In genomic region chr5:26509525-26510168, GRCm38 (mm10) we compare ENCODE assay signal across 23 mouse cellular contexts.
A peak's percentile ranks its signal among the peaks of the same experiment; 100 is the strongest.
DNase-seq lines count a peak whose midpoint lies in the region; ATAC-seq and TF ChIP-seq lines count a peak whose summit lies in the region.
"Had no signal": no experiment of that assay in that cellular context is flagged by ENCODE, and none has a peak within 500 bp of the region (broad histone marks: within the 10 kb centered on the region; RNA-seq: fewer than 3 reads in every experiment).

No protein-coding gene starts in this region.

- H3K4me1 ChIP-seq in kidney, embryonic 14.5 days (ENCODE audit: control insufficient read depth, insufficient read depth, low read length) = no peaks in the 10 kb centered on the region
- H3K4me1 ChIP-seq in kidney, embryonic 16.5 days (ENCODE audit: insufficient read depth, low read length) = no peaks in the 10 kb centered on the region
- no peaks in the 10 kb centered on the region for H3K4me1 ChIP-seq in liver, postnatal 0 days (ENCODE audit: insufficient read depth)
- H3K4me1 ChIP-seq in liver, embryonic 11.5 days (replicated peaks; ENCODE audit: control insufficient read depth, insufficient read depth, low read length) = no peaks in the 10 kb centered on the region
- H3K4me1 ChIP-seq: embryonic facial prominence, embryonic 13.5 days; embryonic facial prominence, embryonic 15.5 days; forebrain, embryonic 13.5 days had no signal

- intact Hi-C loops in heart, postnatal 25 days (cut with DNase I) = no loop called here

- H3K36me3 ChIP-seq in kidney, embryonic 14.5 days (ENCODE audit: control insufficient read depth, insufficient read depth, low read length) = no peaks in the 10 kb centered on the region
- no peaks in the 10 kb centered on the region for H3K36me3 ChIP-seq in kidney, embryonic 16.5 days (ENCODE audit: insufficient read depth, low read length)
- no peaks in the 10 kb centered on the region for H3K36me3 ChIP-seq in liver, postnatal 0 days (replicated peaks; ENCODE audit: insufficient read depth, low read length)
- H3K36me3 ChIP-seq in liver, embryonic 11.5 days (ENCODE audit: control insufficient read depth, insufficient read depth, low read length) = no peaks in the 10 kb centered on the region
- H3K36me3 ChIP-seq: embryonic facial prominence, embryonic 13.5 days; embryonic facial prominence, embryonic 15.5 days; forebrain, embryonic 10.5 days had no signal

- H3K9me3 ChIP-seq in kidney, embryonic 14.5 days (ENCODE audit: control insufficient read depth, low read length) = no peaks in the 10 kb centered on the region
- no peaks in the 10 kb centered on the region for H3K9me3 ChIP-seq in kidney, embryonic 16.5 days (ENCODE audit: low read length)
- no peaks in the 10 kb centered on the region for H3K9me3 ChIP-seq in liver, postnatal 0 days (ENCODE audit: low read length)
- H3K9me3 ChIP-seq in liver, embryonic 11.5 days (ENCODE audit: control insufficient read depth, low read length) = no peaks in the 10 kb centered on the region; the same call in 1 of the 2 replicates
- H3K9me3 ChIP-seq: embryonic facial prominence, embryonic 13.5 days; embryonic facial prominence, embryonic 15.5 days; forebrain, embryonic 13.5 days had no signal

- no peaks in the 10 kb centered on the region for H3K27me3 ChIP-seq in kidney, embryonic 14.5 days (ENCODE audit: control insufficient read depth, insufficient read depth, low read length)
- H3K27me3 ChIP-seq in kidney, embryonic 16.5 days (ENCODE audit: insufficient read depth, low read length) = no peaks in the 10 kb centered on the region
- H3K27me3 ChIP-seq in liver, postnatal 0 days (ENCODE audit: insufficient read depth, low read length) = no peaks in the 10 kb centered on the region
- no peaks in the 10 kb centered on the region for H3K27me3 ChIP-seq in liver, embryonic 11.5 days (replicated peaks; ENCODE audit: control insufficient read depth, insufficient read depth, low read length)
- H3K27me3 ChIP-seq: embryonic facial prominence, embryonic 13.5 days; embryonic facial prominence, embryonic 15.5 days; forebrain, embryonic 13.5 days had no signal

- H3K9ac ChIP-seq in kidney, embryonic 14.5 days (ENCODE audit: low read depth, low read length) = no peak overlapping the region
- no peak overlapping the region for H3K9ac ChIP-seq in kidney, embryonic 16.5 days (replicated peaks; ENCODE audit: low read length)
- no peak overlapping the region for H3K9ac ChIP-seq in liver, postnatal 0 days (replicated peaks)
- H3K9ac ChIP-seq in liver, embryonic 11.5 days (ENCODE audit: low read depth, low read length) = no peak overlapping the region
- H3K9ac ChIP-seq: embryonic facial prominence, embryonic 13.5 days; embryonic facial prominence, embryonic 15.5 days; forebrain, embryonic 13.5 days had no signal

- no peak for TF ChIP-seq CTCF in liver, postnatal 0 days (IDR thresholded peaks at IDR 0.05; ENCODE audit: low read depth)

- DNase-seq in heart, adult 11 months = peak; percentile 67
- no peak for DNase-seq in heart, postnatal 25 days (ENCODE audit: low spot score)
- no peak for DNase-seq in kidney, postnatal 36 days
- DNase-seq in kidney, adult 11 months = no peak
- peak; percentile 2 for DNase-seq in liver, postnatal 0 days
- DNase-seq in liver, embryonic 11.5 days (ENCODE audit: low spot score) = no peak
- DNase-seq: adrenal gland, adult 2 months; adrenal gland, postnatal 10 days; adrenal gland, postnatal 25 days; cerebellum, adult 11 months; cerebellum, adult 18-20 months; cerebellum, adult 8-10 months; cerebellum, adult 9-11 months; cerebellum, postnatal 14 days; embryo, embryonic 11 days had no signal

- WGBS in kidney, embryonic 14.5 days = 40% methylated on average over 1 of the region's 1 CpGs
- WGBS in kidney, embryonic 16.5 days = 48% methylated on average over 1 of the region's 1 CpGs
- WGBS in liver, postnatal 0 days (ENCODE audit: insufficient replicate concordance) = 65% methylated on average over 1 of the region's 1 CpGs
- WGBS in liver, embryonic 11.5 days = 60% methylated on average over 1 of the region's 1 CpGs

- peak; percentile 78 for ATAC-seq in kidney, embryonic 14.5 days (ENCODE audit: low FRiP score, low TSS enrichment)
- peak; percentile 76 for ATAC-seq in kidney, embryonic 16.5 days (ENCODE audit: low FRiP score, low TSS enrichment)
- no peak for ATAC-seq in liver, postnatal 0 days
- ATAC-seq in liver, embryonic 11.5 days (replicated peaks; ENCODE audit: low FRiP score) = no peak
- ATAC-seq: forebrain, embryonic 13.5 days; forebrain, embryonic 16.5 days had no signal

- no peak overlapping the region for H3K27ac ChIP-seq in kidney, embryonic 14.5 days (ENCODE audit: low read depth, low read length)
- no peak overlapping the region for H3K27ac ChIP-seq in kidney, embryonic 16.5 days (ENCODE audit: low read length)
- H3K27ac ChIP-seq in liver, postnatal 0 days (ENCODE audit: low read depth) = no peak overlapping the region
- no peak overlapping the region for H3K27ac ChIP-seq in liver, embryonic 11.5 days (ENCODE audit: low read depth, low read length)
- H3K27ac ChIP-seq: embryonic facial prominence, embryonic 13.5 days; embryonic facial prominence, embryonic 15.5 days; forebrain, embryonic 10.5 days; forebrain, embryonic 13.5 days had no signal

- TF ChIP-seq EP300 in liver, postnatal 0 days (IDR thresholded peaks at IDR 0.05; ENCODE audit: low read depth) = no peak

- H3K4me2 ChIP-seq in kidney, embryonic 14.5 days (replicated peaks; ENCODE audit: low read depth, low read length) = no peak overlapping the region
- no peak overlapping the region for H3K4me2 ChIP-seq in kidney, embryonic 16.5 days (replicated peaks; ENCODE audit: low read depth, low read length)
- H3K4me2 ChIP-seq in liver, postnatal 0 days (ENCODE audit: low read depth, low read length) = no peak overlapping the region
- no peak overlapping the region for H3K4me2 ChIP-seq in liver, embryonic 11.5 days
- H3K4me2 ChIP-seq: embryonic facial prominence, embryonic 13.5 days; embryonic facial prominence, embryonic 15.5 days; forebrain, embryonic 13.5 days had no signal

- H3K4me3 ChIP-seq in kidney, embryonic 14.5 days (ENCODE audit: low read length) = no peak overlapping the region
- no peak overlapping the region for H3K4me3 ChIP-seq in kidney, embryonic 16.5 days (ENCODE audit: low read length)
- no peak overlapping the region for H3K4me3 ChIP-seq in liver, postnatal 0 days (ENCODE audit: low read depth, low read length)
- H3K4me3 ChIP-seq in liver, embryonic 11.5 days (ENCODE audit: low read depth, low read length) = no peak overlapping the region
- H3K4me3 ChIP-seq: embryonic facial prominence, embryonic 13.5 days; embryonic facial prominence, embryonic 15.5 days; erythroblast, embryonic 14.5 days; forebrain, embryonic 10.5 days; forebrain, embryonic 13.5 days had no signal

Comparison
In these comparisons a context has a peak if more than half of its experiments do, and no peak if none do; other contexts are left out.
1. DNase-seq: peak in heart, adult 11 months (single experiment) and liver, postnatal 0 days (single experiment); none in heart, postnatal 25 days (single experiment), kidney, postnatal 36 days (0 of 2), kidney, adult 11 months (single experiment) and liver, embryonic 11.5 days (single experiment).
2. ATAC-seq: peak in kidney, embryonic 14.5 days (single experiment) and kidney, embryonic 16.5 days (single experiment); none in liver, postnatal 0 days (single experiment) and liver, embryonic 11.5 days (single experiment).